ENCODE assay signal across 7 mouse cellular contexts in genomic region chr13:23506351-23506750, GRCm38 (mm10). TPM values are rescaled to one million over a fixed set of nuclear protein-coding genes. Genes with fewer than 3 reads are reported as not detected.
DNase-seq lines count a peak whose midpoint lies in the region; ATAC-seq and TF ChIP-seq lines count a peak whose summit lies in the region.

No protein-coding gene starts in this region.

- peak overlapping the region; percentile 43 for H3K4me2 ChIP-seq in hindbrain, embryonic 15.5 days
- H3K4me2 ChIP-seq in stomach, embryonic 14.5 days (replicated peaks; ENCODE audit: low read depth, low read length) = peak overlapping the region; percentile 31

- H3K27me3 ChIP-seq in thymus, adult 2 months (ENCODE audit: control insufficient read depth, insufficient read depth, low read length) = no peaks in the 10 kb centered on the region
- H3K27me3 ChIP-seq in hindbrain, embryonic 15.5 days = peaks cover 6% of the 10 kb centered on the region
- H3K27me3 ChIP-seq in stomach, embryonic 14.5 days (ENCODE audit: control insufficient read depth, insufficient read depth, low read length) = no peaks in the 10 kb centered on the region

- H3K9ac ChIP-seq in hindbrain, embryonic 15.5 days = no peak overlapping the region
- H3K9ac ChIP-seq in stomach, embryonic 14.5 days (replicated peaks; ENCODE audit: low read depth, low read length) = no peak overlapping the region

- peaks cover 3% of the 10 kb centered on the region for H3K4me1 ChIP-seq in thymus, adult 2 months (replicated peaks; ENCODE audit: control insufficient read depth, insufficient read depth, low read length)
- peaks cover 12% of the 10 kb centered on the region; the same call in 1 of the 2 replicates for H3K4me1 ChIP-seq in hindbrain, embryonic 15.5 days (replicated peaks)
- H3K4me1 ChIP-seq in stomach, embryonic 14.5 days (ENCODE audit: control insufficient read depth, insufficient read depth, low read length) = peaks cover 12% of the 10 kb centered on the region; the same call in 1 of the 2 replicates

- TF ChIP-seq CTCF in thymus, adult 2 months (IDR thresholded peaks at IDR 0.05; ENCODE audit: borderline replicate concordance, control insufficient read depth, extremely low read depth, insufficient read depth, low read length, poor library complexity) = no peak

- no peak overlapping the region for H3K4me3 ChIP-seq in thymus, adult 2 months (ENCODE audit: control insufficient read depth, insufficient read depth, low read length)
- H3K4me3 ChIP-seq in hindbrain, embryonic 15.5 days = peak overlapping the region; percentile 9
- H3K4me3 ChIP-seq in stomach, embryonic 14.5 days (ENCODE audit: low read depth, low read length) = peak overlapping the region; percentile 18

- no peak for ATAC-seq in hindbrain, embryonic 15.5 days (ENCODE audit: low FRiP score, low read depth)
- ATAC-seq in stomach, embryonic 14.5 days (ENCODE audit: insufficient number of reproducible peaks, insufficient read depth, low FRiP score, low read depth) = peak; percentile 56; the same call in 1 of the 2 replicates

- peak; percentile 33 for DNase-seq in thymus, adult 2 months
- DNase-seq in thymus, adult 18-20 months = no peak
- DNase-seq in embryo, embryonic 10 days (ENCODE audit: low spot score) = peak; percentile 87
- DNase-seq in lung, postnatal 36 days = peak; percentile 44
- DNase-seq in urinary bladder, adult 18-20 months (ENCODE audit: low spot score in 2 of 2) = no peak

- no peaks in the 10 kb centered on the region for H3K9me3 ChIP-seq in hindbrain, embryonic 15.5 days
- no peaks in the 10 kb centered on the region for H3K9me3 ChIP-seq in stomach, embryonic 14.5 days (ENCODE audit: control insufficient read depth, low read depth, low read length)

- WGBS in thymus, adult 2 months = 61% methylated on average over 13 of the region's 13 CpGs
- 6% methylated on average over 13 of the region's 13 CpGs for WGBS in hindbrain, embryonic 15.5 days
- 18% methylated on average over 13 of the region's 13 CpGs for WGBS in stomach, embryonic 14.5 days

- TF ChIP-seq POLR2A in thymus, adult 2 months (IDR thresholded peaks at IDR 0.05; ENCODE audit: control insufficient read depth, extremely low read depth, insufficient read depth, low read length, poor library complexity) = no peak

- H3K36me3 ChIP-seq in thymus, adult 2 months (ENCODE audit: control insufficient read depth, insufficient read depth, low read length) = no peaks in the 10 kb centered on the region
- no peaks in the 10 kb centered on the region for H3K36me3 ChIP-seq in hindbrain, embryonic 15.5 days
- no peaks in the 10 kb centered on the region for H3K36me3 ChIP-seq in stomach, embryonic 14.5 days (ENCODE audit: control insufficient read depth, insufficient read depth, low read length)

- no peak overlapping the region for H3K27ac ChIP-seq in thymus, adult 2 months (ENCODE audit: control insufficient read depth, insufficient read depth, low read length)
- H3K27ac ChIP-seq in hindbrain, embryonic 15.5 days (replicated peaks) = no peak overlapping the region
- H3K27ac ChIP-seq in stomach, embryonic 14.5 days (ENCODE audit: low read length) = no peak overlapping the region

RNA-seq across cellular contexts. Expression of gene Btn2a2, which starts 17.7 kb away (rescaled TPM):
- polyA plus RNA-seq in thymus, adult 2 months (2012; rRNA removed) = 0.23 and 0.27 TPM in 2 replicates
- 0.06 and 0.08 TPM in 2 replicates for polyA plus RNA-seq in hindbrain, embryonic 15.5 days (2015; fragmentation: Nextera tagmentation; extraction: Ambion mirVana)
- 0.22 and 0.30 TPM in 2 replicates for polyA plus RNA-seq in stomach, embryonic 14.5 days (2014; fragmentation: Nextera tagmentation; extraction: Ambion mirVana)

RNA-seq across cellular contexts. Expression of gene Hist1h4h, which starts 24.5 kb away (rescaled TPM):
- polyA plus RNA-seq in thymus, adult 2 months (2012; rRNA removed) = 150 and 182 TPM in 2 replicates
- polyA plus RNA-seq in hindbrain, embryonic 15.5 days (2015; fragmentation: Nextera tagmentation; extraction: Ambion mirVana) = 1.7 and 2.7 TPM in 2 replicates
- polyA plus RNA-seq in stomach, embryonic 14.5 days (2014; fragmentation: Nextera tagmentation; extraction: Ambion mirVana) = 4.8 and 6.7 TPM in 2 replicates

RNA-seq across cellular contexts. Expression of gene Hist1h2af, which starts 27.4 kb away (rescaled TPM):
- 4,070 and 5,945 TPM in 2 replicates for polyA plus RNA-seq in thymus, adult 2 months (2012; rRNA removed)
- 0.82 and 2.1 TPM in 2 replicates for polyA plus RNA-seq in hindbrain, embryonic 15.5 days (2015; fragmentation: Nextera tagmentation; extraction: Ambion mirVana)
- 7.8 and 14.1 TPM in 2 replicates for polyA plus RNA-seq in stomach, embryonic 14.5 days (2014; fragmentation: Nextera tagmentation; extraction: Ambion mirVana)

RNA-seq across cellular contexts. Expression of gene Hist1h3g, which starts 28.9 kb away (rescaled TPM):
- polyA plus RNA-seq in thymus, adult 2 months (2012; rRNA removed) = 496 and 661 TPM in 2 replicates
- polyA plus RNA-seq in hindbrain, embryonic 15.5 days (2015; fragmentation: Nextera tagmentation; extraction: Ambion mirVana) = 0.85 and 1.2 TPM in 2 replicates
- polyA plus RNA-seq in stomach, embryonic 14.5 days (2014; fragmentation: Nextera tagmentation; extraction: Ambion mirVana) = 5.5 and 7.8 TPM in 2 replicates

RNA-seq across cellular contexts. Expression of gene Hist1h2bh, which starts 36.8 kb away (rescaled TPM):
- polyA plus RNA-seq in thymus, adult 2 months (2012; rRNA removed) = 37.8 and 51.2 TPM in 2 replicates
- 0.17 and 0.19 TPM in 2 replicates for polyA plus RNA-seq in hindbrain, embryonic 15.5 days (2015; fragmentation: Nextera tagmentation; extraction: Ambion mirVana)
- 1.1 and 1.2 TPM in 2 replicates for polyA plus RNA-seq in stomach, embryonic 14.5 days (2014; fragmentation: Nextera tagmentation; extraction: Ambion mirVana)

Comparison
In these comparisons a context has a peak if more than half of its experiments do, and no peak if none do; other contexts are left out.
1. DNase-seq: peak in thymus, adult 2 months (single experiment), embryo, embryonic 10 days (single experiment) and lung, postnatal 36 days (single experiment); none in thymus, adult 18-20 months (0 of 2) and urinary bladder, adult 18-20 months (0 of 2).
2. RNA of gene Hist1h4h, which starts 24.5 kb away (polyA plus RNA-seq): 150 to 182 TPM in thymus, adult 2 months; 4.8 to 6.7 TPM in stomach, embryonic 14.5 days and 1.7 to 2.7 TPM in hindbrain, embryonic 15.5 days; every median in the first group is over 10 times any median in the second.
3. RNA of gene Hist1h2af, which starts 27.4 kb away (polyA plus RNA-seq): 4,070 to 5,945 TPM in thymus, adult 2 months; 7.8 to 14.1 TPM in stomach, embryonic 14.5 days and 0.82 to 2.1 TPM in hindbrain, embryonic 15.5 days; every median in the first group is over 100 times any median in the second.